Mouse (Mus musculus) lung, embryonic 14.5 days (tissue): ENCODE measurements at regions not wholly inside any gene's neighbourhood (a gene's known extent, or its start where the extent isn't known, plus 50 kb on each side); places are given as distances from the start of the nearest gene placed in this dataset.

Experiments
- ATAC-seq: fragments of 200-750 bp; cut with Nextera tagmentation; 2 replicates; pipeline ENCODE4 v1.8.0; 2017; ENCODE audit warnings: mild to moderate bottlenecking, moderate TSS enrichment, moderate library complexity; ENCODE audit not compliant: insufficient read depth
- DNase-seq: peaks from one replicate; pipeline ENCODE4 v3.0.0-alpha.2; 2015
- H3K27ac ChIP-seq: fragments of 300-500 bp; sonication (generic); 2 replicates; pipeline ENCODE4 v1.5.1; 2014; ENCODE audit warnings: low read depth, mild to moderate bottlenecking, moderate library complexity
- H3K27me3 ChIP-seq: fragments of 300-500 bp; sonication (generic); 2 replicates; pipeline ENCODE4 v1.6.1; 2014; ENCODE audit warnings: low read length, control low read depth; ENCODE audit not compliant: insufficient read depth
- H3K36me3 ChIP-seq: fragments of 300-500 bp; sonication (generic); 2 replicates; pipeline ENCODE4 v1.6.1; 2014; ENCODE audit warnings: control low read depth; ENCODE audit not compliant: insufficient read depth
- H3K4me1 ChIP-seq: fragments of 300-500 bp; sonication (generic); 2 replicates; pipeline ENCODE4 v1.6.1; 2014; ENCODE audit warnings: antibody characterized with exemption, control low read depth; ENCODE audit not compliant: insufficient read depth
- H3K4me2 ChIP-seq: fragments of 300-500 bp; sonication (generic); 2 replicates; pipeline ENCODE4 v1.6.1; 2014; ENCODE audit warnings: mild to moderate bottlenecking
- H3K4me3 ChIP-seq: fragments of 300-500 bp; sonication (generic); 2 replicates; pipeline ENCODE4 v1.5.1; 2014; ENCODE audit warnings: low read depth, low read length
- H3K9ac ChIP-seq: fragments of 300-500 bp; sonication (generic); 2 replicates; pipeline ENCODE4 v1.6.1; 2014
- H3K9me3 ChIP-seq: fragments of 300-500 bp; sonication (generic); 2 replicates; pipeline ENCODE4 v1.6.1; 2016; ENCODE audit warnings: low read depth, low read length, control low read depth
- CTCF ChIP-seq: IDR thresholded peaks from 2 replicates; pipeline ENCODE4 v1.5.1; 2016; ENCODE audit warnings: antibody characterized with exemption, low read depth
- WGBS: fragments of 180-500 bp; shearing (Covaris S2); extraction: QIAGEN DNeasy Blood & Tissue Kit; methylation state at CpG from one replicate; pipeline ENCODE4 v1.1.7; 2014; 5-methylcytosine and 5-hydroxymethylcytosine counted together

DNA sequence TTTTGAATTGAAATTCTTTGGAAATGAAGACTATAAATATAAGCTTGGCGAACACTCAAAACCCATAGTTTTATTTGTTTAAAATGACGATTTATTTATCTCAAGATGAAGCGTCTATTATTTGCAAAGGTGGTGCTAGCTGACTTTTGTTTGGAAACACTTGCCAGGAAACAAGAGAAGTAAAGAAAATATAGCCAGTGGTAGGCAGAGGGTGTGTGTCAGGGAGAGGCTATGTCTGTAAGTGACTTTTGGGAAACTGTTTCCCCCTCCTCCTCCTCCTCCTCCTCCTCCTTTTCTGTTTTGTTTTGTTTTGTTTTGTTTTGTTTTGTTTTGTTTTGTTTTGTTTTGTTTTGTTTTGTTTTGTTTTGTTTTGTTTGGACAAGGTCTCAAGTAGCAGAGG is 62.2 kb upstream of the Egln3 start:
- Histone ChIP-seq H3K27me3 (no peaks in the 10 kb centered on the region; the same call in 1 of the 2 replicates), H3K36me3 (no peaks in the 10 kb centered on the region), H3K9me3 (no peaks in the 10 kb centered on the region), H3K27ac (no peak overlapping the region), H3K9ac (no peak overlapping the region), H3K4me1 (peaks cover 28% of the 10 kb centered on the region), H3K4me3 (no peak overlapping the region), H3K4me2 (no peak overlapping the region)
- ATAC-seq: peak; percentile 50; the same call in 1 of the 2 replicates
- DNase-seq: peak; percentile 78
- WGBS: 22% methylated on average over 3 of the region's 3 CpGs
- no peak for TF ChIP-seq CTCF

DNA sequence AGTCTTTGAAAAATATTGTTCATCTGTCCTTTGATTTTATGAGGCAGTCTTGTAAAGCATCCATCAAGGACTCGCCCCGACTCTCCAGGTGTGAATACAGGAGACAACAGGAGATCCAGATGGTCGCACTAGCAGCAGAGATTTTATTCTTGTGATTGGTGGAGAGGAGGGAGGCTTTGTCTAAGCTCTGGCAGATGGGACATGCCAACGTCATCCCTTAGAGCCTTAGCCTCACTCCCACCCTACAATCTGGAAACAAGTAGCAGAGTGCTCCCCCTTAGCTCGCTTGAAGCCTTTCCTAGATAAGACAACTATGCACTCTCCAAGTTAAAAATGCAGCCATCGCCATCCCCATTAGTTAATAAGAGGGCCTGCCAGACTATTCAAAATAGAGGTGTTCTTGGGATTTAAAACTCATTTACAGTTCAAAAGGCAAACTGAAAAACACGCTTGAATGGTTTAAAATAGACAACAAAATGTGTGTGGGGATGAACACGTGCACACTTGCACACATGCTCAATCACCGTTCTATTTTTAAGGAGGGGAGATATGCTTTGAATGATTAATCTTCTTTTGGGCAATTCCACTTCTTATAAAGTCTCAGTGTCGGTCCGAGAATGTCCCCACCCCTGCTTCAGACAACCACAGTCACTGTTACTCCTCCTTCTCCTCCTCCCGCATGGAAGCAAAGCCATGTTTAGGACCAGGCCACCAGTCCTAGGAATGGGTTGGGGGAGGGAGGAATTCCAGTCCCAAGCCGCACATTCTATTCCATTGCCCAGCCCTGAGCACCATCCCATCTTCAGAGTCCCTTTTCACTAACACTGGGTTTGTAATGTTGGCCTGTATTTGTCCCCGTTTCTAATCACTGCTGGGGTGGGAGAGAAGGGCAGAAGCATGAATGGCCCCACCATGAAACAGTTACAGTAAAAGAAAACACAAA is 61.5 kb upstream of the Egln3 start:
- H3K9ac ChIP-seq: no peak overlapping the region
- H3K36me3 ChIP-seq: no peaks in the 10 kb centered on the region
- DNase-seq (peak; percentile 26), ATAC-seq (peak; percentile 87)
- H3K4me1 ChIP-seq: peaks cover 28% of the 10 kb centered on the region
- no peak overlapping the region for H3K4me2 ChIP-seq
- no peak overlapping the region for H3K4me3 ChIP-seq
- TF ChIP-seq CTCF: no peak
- WGBS: 38% methylated on average over 14 of the region's 14 CpGs
- H3K27me3 ChIP-seq: no peaks in the 10 kb centered on the region; the same call in 1 of the 2 replicates
- peak overlapping the region; percentile 12; the same call in 1 of the 2 replicates for H3K27ac ChIP-seq
- no peaks in the 10 kb centered on the region for H3K9me3 ChIP-seq

DNA sequence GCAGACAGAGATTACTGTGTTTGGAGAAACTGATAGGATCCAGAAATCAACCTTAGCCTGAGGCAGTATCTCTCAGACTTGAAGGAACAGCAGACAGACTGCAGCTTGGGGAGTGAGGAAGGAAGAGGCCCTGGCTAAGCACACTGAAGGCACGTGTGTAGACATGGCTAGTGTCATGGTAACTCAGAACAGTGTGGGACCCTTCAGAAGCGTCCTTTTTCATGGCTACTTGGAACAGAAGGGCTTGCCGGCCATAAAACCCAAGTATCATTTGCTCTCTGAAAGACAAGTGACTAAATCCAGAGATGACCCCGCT is 60.7 kb upstream of the Egln3 start:
- H3K36me3 ChIP-seq: no peaks in the 10 kb centered on the region
- no peak overlapping the region for H3K4me3 ChIP-seq
- DNase-seq (no peak), ATAC-seq (peak; percentile 68)
- no peak overlapping the region for H3K4me2 ChIP-seq
- H3K27ac ChIP-seq: 0 out of 2 replicates have a peak overlapping the region, but pooled peaks have one; percentile 30
- no peak overlapping the region for H3K9ac ChIP-seq
- peaks cover 28% of the 10 kb centered on the region for H3K4me1 ChIP-seq
- no peaks in the 10 kb centered on the region; the same call in 1 of the 2 replicates for H3K27me3 ChIP-seq
- WGBS: 43% methylated on average over 4 of the region's 4 CpGs
- no peak for TF ChIP-seq CTCF
- H3K9me3 ChIP-seq: no peaks in the 10 kb centered on the region

DNA sequence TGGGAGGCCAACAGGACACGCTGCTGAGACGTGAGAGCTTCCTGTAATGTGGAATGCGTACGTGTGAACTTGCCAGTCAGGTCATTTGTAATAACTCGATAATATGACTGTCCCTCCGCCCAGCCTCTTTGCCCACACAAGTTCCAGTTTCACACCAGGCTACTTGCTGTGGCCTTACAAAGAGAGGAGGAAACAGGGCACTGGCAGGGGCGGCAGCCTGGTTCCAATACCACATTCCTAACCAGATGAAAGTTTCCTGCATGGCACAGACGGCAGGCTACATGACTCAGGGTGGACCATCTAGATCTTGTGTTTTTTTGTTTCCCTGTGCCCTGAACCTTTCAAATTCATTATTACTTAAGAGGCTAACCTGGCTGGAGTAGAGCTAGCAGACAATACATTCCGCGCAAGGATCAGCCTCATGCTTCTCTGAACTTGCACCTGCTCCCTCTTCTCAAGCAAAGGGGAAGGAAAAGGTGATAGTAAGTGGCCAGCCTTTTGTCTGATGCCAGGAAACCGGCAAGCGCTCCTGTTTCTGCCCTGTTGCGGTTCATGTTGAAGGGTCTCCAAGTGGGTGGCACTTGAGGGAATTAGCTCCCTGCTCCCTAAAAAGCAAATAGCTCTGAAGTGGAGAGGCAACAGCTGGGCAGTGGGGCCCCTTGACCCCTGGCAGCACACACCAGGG is 60.2 kb upstream of the Egln3 start:
- Histone ChIP-seq H3K27ac (0 out of 2 replicates have a peak overlapping the region, but pooled peaks have one; percentile 30), H3K4me3 (no peak overlapping the region), H3K36me3 (no peaks in the 10 kb centered on the region), H3K27me3 (no peaks in the 10 kb centered on the region; the same call in 1 of the 2 replicates), H3K4me2 (no peak overlapping the region), H3K9ac (no peak overlapping the region), H3K4me1 (peaks cover 28% of the 10 kb centered on the region), H3K9me3 (no peaks in the 10 kb centered on the region)
- peak; percentile 59 for DNase-seq
- no peak for TF ChIP-seq CTCF
- ATAC-seq: peak; percentile 62
- 31% methylated on average over 13 of the region's 13 CpGs for WGBS

DNA sequence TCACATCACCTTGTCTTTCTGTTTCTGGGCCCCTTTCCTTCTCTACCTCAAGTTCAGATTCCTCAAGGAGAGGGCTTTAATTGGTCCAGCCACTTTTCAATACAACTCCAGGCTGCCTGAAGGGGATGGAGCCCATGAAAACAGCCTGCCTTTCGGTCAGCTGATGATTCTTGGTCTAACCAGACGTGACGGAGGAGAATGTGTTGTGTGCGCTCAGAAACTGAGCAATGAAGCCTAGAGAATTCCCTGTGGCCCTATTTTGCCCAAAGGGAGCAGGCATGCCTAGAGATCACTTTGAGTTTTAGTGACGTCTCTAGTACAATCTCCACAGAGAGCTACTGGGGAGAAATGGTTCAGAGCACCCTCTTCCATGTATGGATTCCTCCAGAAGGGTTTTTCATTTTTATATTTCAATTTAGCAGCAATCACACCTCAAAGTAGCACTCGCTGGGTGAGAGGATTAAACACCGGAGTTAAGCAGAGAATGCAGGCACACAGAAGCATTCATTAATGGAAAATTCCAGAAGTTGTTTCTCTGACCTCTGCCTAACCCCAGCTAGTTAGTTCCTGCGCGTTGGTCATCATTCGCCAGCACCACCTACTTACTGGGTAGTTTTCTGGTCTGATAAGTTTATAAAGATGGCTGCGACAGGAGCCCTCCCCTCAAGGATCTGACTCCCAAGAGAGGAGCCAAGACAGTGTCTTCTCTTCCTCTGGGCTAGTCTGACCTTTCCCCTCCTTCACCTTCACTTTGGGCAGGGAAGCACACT is 58.8 kb upstream of the Egln3 start:
- Histone ChIP-seq H3K27ac (no peak overlapping the region), H3K9me3 (no peaks in the 10 kb centered on the region), H3K27me3 (no peaks in the 10 kb centered on the region; the same call in 1 of the 2 replicates), H3K4me2 (no peak overlapping the region), H3K4me3 (no peak overlapping the region), H3K36me3 (no peaks in the 10 kb centered on the region), H3K9ac (no peak overlapping the region), H3K4me1 (peaks cover 28% of the 10 kb centered on the region)
- 69% methylated on average over 11 of the region's 11 CpGs for WGBS
- DNase-seq: no peak
- ATAC-seq: no peak
- TF ChIP-seq CTCF: no peak

DNA sequence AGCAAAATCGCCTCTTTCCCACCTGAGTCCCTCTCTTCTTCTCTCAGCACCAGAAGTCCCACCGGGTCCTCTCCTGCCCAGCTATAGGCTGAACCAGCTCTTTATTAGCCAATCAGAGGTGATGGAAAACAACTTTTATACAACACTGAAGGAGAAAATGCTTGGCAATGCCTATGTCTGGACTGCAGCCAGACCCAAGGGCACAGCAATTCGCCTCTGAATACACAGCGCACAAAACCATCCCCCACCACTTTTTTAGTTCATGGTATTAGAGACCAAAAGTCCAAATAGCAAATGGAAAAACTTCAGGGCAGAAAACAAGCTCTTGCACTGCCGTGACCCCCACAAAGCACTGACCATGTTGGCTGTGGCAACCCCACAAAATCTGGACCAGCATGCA is 57.8 kb upstream of the Egln3 start:
- Histone ChIP-seq H3K27ac (no peak overlapping the region), H3K9me3 (no peaks in the 10 kb centered on the region), H3K4me1 (peaks cover 28% of the 10 kb centered on the region), H3K4me3 (no peak overlapping the region), H3K4me2 (no peak overlapping the region), H3K27me3 (no peaks in the 10 kb centered on the region; the same call in 1 of the 2 replicates), H3K9ac (no peak overlapping the region), H3K36me3 (no peaks in the 10 kb centered on the region)
- DNase-seq: no peak
- TF ChIP-seq CTCF: no peak
- WGBS: 85% methylated on average over 5 of the region's 5 CpGs
- ATAC-seq: no peak
